ENCODE assay signal across 16 mouse cellular contexts in the genomic region with DNA sequence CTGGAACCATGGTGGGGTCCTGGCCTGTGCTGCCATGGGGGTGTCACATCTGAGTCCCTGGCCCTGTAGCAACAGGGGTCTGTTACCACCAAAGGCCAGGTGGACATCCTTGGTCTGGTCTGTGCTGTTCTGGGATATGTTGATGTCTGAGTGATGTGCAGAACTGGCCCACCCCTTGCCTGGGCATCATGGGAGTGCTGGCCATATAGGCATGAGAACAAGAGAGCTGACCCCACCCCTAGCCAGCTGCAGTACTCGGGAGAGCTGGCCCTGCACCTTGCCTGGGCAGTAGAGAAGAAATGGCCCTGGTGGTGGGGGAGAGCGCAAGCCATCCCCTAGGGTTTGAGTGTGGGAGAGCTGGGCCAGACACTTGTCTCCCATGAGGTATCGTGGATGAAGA. TPM values are rescaled to one million over a fixed set of nuclear protein-coding genes. Genes with fewer than 3 reads are reported as not detected.
"Had no signal": no experiment of that assay in that cellular context is flagged by ENCODE, and none has a peak within 500 bp of the region (broad histone marks: within the 10 kb centered on the region; RNA-seq: fewer than 3 reads in every experiment).

No protein-coding gene starts in this region.

- H3K4me1 ChIP-seq: heart, embryonic 10.5 days; heart, embryonic 12.5 days; hindbrain, embryonic 13.5 days; hindbrain, embryonic 15.5 days; limb, embryonic 12.5 days; liver, embryonic 12.5 days had no signal

- DNase-seq: gastrocnemius, postnatal 36 days; layer of hippocampus, adult 9-11 months had no signal

- H3K36me3 ChIP-seq: heart, embryonic 10.5 days; heart, embryonic 12.5 days; hindbrain, embryonic 13.5 days; hindbrain, embryonic 15.5 days; kidney, embryonic 15.5 days; limb, embryonic 12.5 days; liver, embryonic 12.5 days had no signal

- ATAC-seq: intestine, embryonic 16.5 days; liver, embryonic 12.5 days had no signal

- H3K27me3 ChIP-seq: hindbrain, embryonic 15.5 days; kidney, embryonic 15.5 days; limb, embryonic 12.5 days had no signal

- H3K27ac ChIP-seq: heart, embryonic 10.5 days; hindbrain, embryonic 13.5 days; hindbrain, embryonic 15.5 days; hindbrain, postnatal 0 days; kidney, embryonic 15.5 days; limb, embryonic 12.5 days; liver, embryonic 12.5 days; liver, embryonic 14.5 days had no signal

- H3K4me2 ChIP-seq: heart, embryonic 12.5 days; hindbrain, embryonic 13.5 days; hindbrain, embryonic 15.5 days; kidney, embryonic 15.5 days; limb, embryonic 12.5 days; liver, embryonic 12.5 days had no signal

- H3K4me3 ChIP-seq: heart, embryonic 10.5 days; heart, embryonic 12.5 days; hindbrain, embryonic 13.5 days; hindbrain, embryonic 15.5 days; kidney, embryonic 15.5 days; limb, embryonic 12.5 days; liver, embryonic 12.5 days had no signal

- H3K9me3 ChIP-seq: heart, embryonic 10.5 days; heart, embryonic 12.5 days; hindbrain, embryonic 13.5 days; hindbrain, embryonic 15.5 days; kidney, embryonic 15.5 days; limb, embryonic 12.5 days; liver, embryonic 12.5 days had no signal

- H3K9ac ChIP-seq: heart, embryonic 12.5 days; hindbrain, embryonic 13.5 days; hindbrain, embryonic 15.5 days; kidney, embryonic 15.5 days; limb, embryonic 12.5 days; liver, embryonic 12.5 days; liver, embryonic 14.5 days had no signal

RNA-seq across cellular contexts. Expression of a gene that starts 25.5 kb away (rescaled TPM):
- total RNA-seq: hematopoietic stem cell, adult 5-6 weeks had no signal
- polyA plus RNA-seq: heart, embryonic 10.5 days; heart, embryonic 12.5 days; heart, embryonic 14.5 days; hindbrain, embryonic 11.5 days; limb, embryonic 12.5 days; limb, embryonic 14.5 days; liver, embryonic 12.5 days had no signal
